Comparison of ENCODE assay signal across 7 mouse cellular contexts in genomic region chr15:97907202-97907601, GRCm38 (mm10). TPM values are rescaled to one million over a fixed set of nuclear protein-coding genes. Genes with fewer than 3 reads are reported as not detected.
DNase-seq lines count a peak whose midpoint lies in the region; ATAC-seq and TF ChIP-seq lines count a peak whose summit lies in the region.

No protein-coding gene starts in this region.

- TF ChIP-seq CTCF in lung, embryonic 14.5 days (IDR thresholded peaks at IDR 0.05; ENCODE audit: low read depth) = no peak

- peak overlapping the region; percentile 97 for H3K4me2 ChIP-seq in lung, embryonic 14.5 days

- H3K27me3 ChIP-seq in lung, embryonic 14.5 days (ENCODE audit: insufficient read depth, low read length) = peaks cover 27% of the 10 kb centered on the region
- peaks cover 74% of the 10 kb centered on the region for H3K27me3 ChIP-seq in embryonic facial prominence, embryonic 10.5 days (replicated peaks; ENCODE audit: low read depth, poor library complexity, severe bottlenecking)

- no peak for DNase-seq in lung, embryonic 14.5 days
- DNase-seq in lung, postnatal 10 days = no peak
- DNase-seq in embryonic facial prominence, embryonic 10.5 days (ENCODE audit: low spot score) = no peak
- peak; percentile 29 for DNase-seq in kidney, postnatal 14 days
- peak; percentile 30 for DNase-seq in naive thymus-derived CD4-positive, alpha-beta T cell, adult 2 months (ENCODE audit: low read depth)
- DNase-seq in natural killer cell, adult 2 months (ENCODE audit: low spot score in 2 of 2) = no peak
- no peak for DNase-seq in thymus, postnatal 0 days (ENCODE audit: low spot score)

- H3K4me1 ChIP-seq in lung, embryonic 14.5 days (ENCODE audit: insufficient read depth) = peaks cover 11% of the 10 kb centered on the region
- H3K4me1 ChIP-seq in embryonic facial prominence, embryonic 10.5 days = peaks cover 35% of the 10 kb centered on the region

- no peak overlapping the region for H3K4me3 ChIP-seq in lung, embryonic 14.5 days (ENCODE audit: low read depth, low read length)
- peak overlapping the region; percentile 60; the same call in 1 of the 2 replicates for H3K4me3 ChIP-seq in embryonic facial prominence, embryonic 10.5 days

- 48% methylated on average over 5 of the region's 5 CpGs for WGBS in lung, embryonic 14.5 days
- 51% methylated on average over 5 of the region's 5 CpGs for WGBS in embryonic facial prominence, embryonic 10.5 days

- no peak for ATAC-seq in lung, embryonic 14.5 days (ENCODE audit: insufficient read depth)

- H3K9ac ChIP-seq in lung, embryonic 14.5 days = no peak overlapping the region

- no peaks in the 10 kb centered on the region for H3K9me3 ChIP-seq in lung, embryonic 14.5 days (ENCODE audit: low read depth, low read length)
- no peaks in the 10 kb centered on the region for H3K9me3 ChIP-seq in embryonic facial prominence, embryonic 10.5 days

- no peaks in the 10 kb centered on the region for H3K36me3 ChIP-seq in lung, embryonic 14.5 days (ENCODE audit: insufficient read depth)
- no peaks in the 10 kb centered on the region for H3K36me3 ChIP-seq in embryonic facial prominence, embryonic 10.5 days (replicated peaks)

- H3K27ac ChIP-seq in lung, embryonic 14.5 days (ENCODE audit: low read depth) = no peak overlapping the region
- H3K27ac ChIP-seq in embryonic facial prominence, embryonic 10.5 days (replicated peaks) = no peak overlapping the region

RNA-seq across cellular contexts. Expression of gene Vdr, which starts 3.2 kb away (rescaled TPM):
- polyA plus RNA-seq in lung, embryonic 14.5 days (2014; fragmentation: Nextera tagmentation; extraction: Ambion mirVana) = 0.38 and 0.61 TPM in 2 replicates
- 0.59 and 0.82 TPM in 2 replicates for polyA plus RNA-seq in embryonic facial prominence, embryonic 10.5 days (2016; fragmentation: Nextera tagmentation; extraction: Ambion mirVana)
- polyA plus RNA-seq in thymus, postnatal 0 days (2015; fragmentation: Nextera tagmentation; extraction: Ambion mirVana) = 2.2 and 2.5 TPM in 2 replicates

RNA-seq across cellular contexts. Expression of gene Tmem106c, which starts 56.8 kb away (rescaled TPM):
- 31.4 and 35.1 TPM in 2 replicates for polyA plus RNA-seq in lung, embryonic 14.5 days (2014; fragmentation: Nextera tagmentation; extraction: Ambion mirVana)
- polyA plus RNA-seq in embryonic facial prominence, embryonic 10.5 days (2016; fragmentation: Nextera tagmentation; extraction: Ambion mirVana) = 36.0 and 38.1 TPM in 2 replicates
- polyA plus RNA-seq in thymus, postnatal 0 days (2015; fragmentation: Nextera tagmentation; extraction: Ambion mirVana) = 39.0 and 40.9 TPM in 2 replicates

Comparison
In these comparisons a context has a peak if more than half of its experiments do, and no peak if none do; other contexts are left out.
1. DNase-seq: peak in kidney, postnatal 14 days (single experiment) and naive thymus-derived CD4-positive, alpha-beta T cell, adult 2 months (single experiment); none in lung, embryonic 14.5 days (single experiment), lung, postnatal 10 days (single experiment), embryonic facial prominence, embryonic 10.5 days (single experiment), natural killer cell, adult 2 months (0 of 2) and thymus, postnatal 0 days (single experiment).